Comparison of ENCODE assay signal across 8 mouse cellular contexts in genomic region chr6:52211170-52211935, GRCm38 (mm10). TPM values are rescaled to one million over a fixed set of nuclear protein-coding genes. Genes with fewer than 3 reads are reported as not detected.
DNase-seq lines count a peak whose midpoint lies in the region; ATAC-seq lines count a peak whose summit lies in the region.

No protein-coding gene starts in this region.

- H3K36me3 ChIP-seq in liver, embryonic 13.5 days: no peaks in the 10 kb centered on the region
- no peaks in the 10 kb centered on the region for H3K36me3 ChIP-seq in stomach, embryonic 15.5 days

- no peak overlapping the region for H3K9ac ChIP-seq in liver, embryonic 13.5 days
- H3K9ac ChIP-seq in stomach, embryonic 15.5 days: peak overlapping the region; percentile 20; the same call in 1 of the 2 replicates

- H3K4me3 ChIP-seq in liver, embryonic 13.5 days (replicated peaks): peak overlapping the region; percentile 36; the same call in 1 of the 2 replicates
- peak overlapping the region; percentile 43 for H3K4me3 ChIP-seq in stomach, embryonic 15.5 days (replicated peaks)

- WGBS in liver, embryonic 13.5 days (ENCODE audit: insufficient replicate concordance): 2% methylated on average over 37 of the region's 37 CpGs
- WGBS in stomach, embryonic 15.5 days: 2% methylated on average over 37 of the region's 37 CpGs

- peak; percentile 58 for DNase-seq in right cerebral cortex, adult 18-20 months
- no peak for DNase-seq in right cerebral cortex, postnatal 25 days
- DNase-seq in embryo, embryonic 10.5 days (ENCODE audit: low spot score): peak; percentile 86
- peak; percentile 33 to 58 for DNase-seq in heart, adult 9 months (ENCODE audit: low spot score in 2 of 2)
- peak; percentile 82 to 87 for DNase-seq in kidney, adult 8-10 months
- peak; percentile 28 for DNase-seq in liver, embryonic 13.5 days

- H3K27ac ChIP-seq in liver, embryonic 13.5 days: no peak overlapping the region
- H3K27ac ChIP-seq in stomach, embryonic 15.5 days: 0 out of 2 replicates have a peak overlapping the region, but pooled peaks have one; percentile 70

- ATAC-seq in liver, embryonic 13.5 days (ENCODE audit: low read depth): no peak
- 0 out of 2 replicates have a peak, but pooled peaks have one; percentile 37 for ATAC-seq in monocyte, adult 5-6 weeks (replicated peaks; ENCODE audit: insufficient number of reproducible peaks, low FRiP score, low TSS enrichment, poor library complexity, severe bottlenecking)
- peak; percentile 43; the same call in 1 of the 2 replicates for ATAC-seq in stomach, embryonic 15.5 days (ENCODE audit: insufficient read depth, low FRiP score, low read depth)

- H3K9me3 ChIP-seq in liver, embryonic 13.5 days (replicated peaks): no peaks in the 10 kb centered on the region
- H3K9me3 ChIP-seq in stomach, embryonic 15.5 days: no peaks in the 10 kb centered on the region

- H3K27me3 ChIP-seq in liver, embryonic 13.5 days: peaks cover 100% of the 10 kb centered on the region
- peaks cover 87% of the 10 kb centered on the region for H3K27me3 ChIP-seq in stomach, embryonic 15.5 days (replicated peaks)

- peak overlapping the region; percentile 48 for H3K4me2 ChIP-seq in liver, embryonic 13.5 days
- H3K4me2 ChIP-seq in stomach, embryonic 15.5 days: peak overlapping the region; percentile 50

- peaks cover 5% of the 10 kb centered on the region; the same call in 1 of the 2 replicates for H3K4me1 ChIP-seq in liver, embryonic 13.5 days (replicated peaks)
- H3K4me1 ChIP-seq in stomach, embryonic 15.5 days: peaks cover 20% of the 10 kb centered on the region

RNA-seq across cellular contexts. Expression of gene Hoxa3, which starts 1.8 kb away (rescaled TPM):
- polyA plus RNA-seq in liver, embryonic 13.5 days (2015; fragmentation: Nextera tagmentation; extraction: Ambion mirVana): 0.24 and 0.43 TPM in 2 replicates
- total RNA-seq in monocyte, adult 5-6 weeks (2017): 0.29 TPM in 1 of 3 replicates, not detected in the others
- polyA plus RNA-seq in stomach, embryonic 15.5 days (2015; fragmentation: Nextera tagmentation; extraction: Ambion mirVana): 8.0 and 9.6 TPM in 2 replicates

RNA-seq across cellular contexts. Expression of gene Gm28308, which starts 1.8 kb away (rescaled TPM):
- polyA plus RNA-seq in liver, embryonic 13.5 days (2015; fragmentation: Nextera tagmentation; extraction: Ambion mirVana): not detected in 2 replicates
- total RNA-seq in monocyte, adult 5-6 weeks (2017): 5.6 TPM in 1 of 3 replicates, not detected in the others
- polyA plus RNA-seq in stomach, embryonic 15.5 days (2015; fragmentation: Nextera tagmentation; extraction: Ambion mirVana): not detected in 2 replicates

RNA-seq across cellular contexts. Expression of gene Hoxa6, which starts 2.8 kb away (rescaled TPM):
- not detected in 2 replicates for polyA plus RNA-seq in liver, embryonic 13.5 days (2015; fragmentation: Nextera tagmentation; extraction: Ambion mirVana)
- total RNA-seq in monocyte, adult 5-6 weeks (2017): not detected in 3 replicates
- 1.7 and 1.9 TPM in 2 replicates for polyA plus RNA-seq in stomach, embryonic 15.5 days (2015; fragmentation: Nextera tagmentation; extraction: Ambion mirVana)

RNA-seq across cellular contexts. Expression of gene Hoxa5, which starts 7.0 kb away (rescaled TPM):
- 0.83 and 1.2 TPM in 2 replicates for polyA plus RNA-seq in liver, embryonic 13.5 days (2015; fragmentation: Nextera tagmentation; extraction: Ambion mirVana)
- total RNA-seq in monocyte, adult 5-6 weeks (2017): 0.39 TPM in 1 of 3 replicates, not detected in the others
- polyA plus RNA-seq in stomach, embryonic 15.5 days (2015; fragmentation: Nextera tagmentation; extraction: Ambion mirVana): 19.8 and 20.2 TPM in 2 replicates

RNA-seq across cellular contexts. Expression of gene Hoxa7, which starts 10.3 kb away (rescaled TPM):
- 0.52 and 0.59 TPM in 2 replicates for polyA plus RNA-seq in liver, embryonic 13.5 days (2015; fragmentation: Nextera tagmentation; extraction: Ambion mirVana)
- total RNA-seq in monocyte, adult 5-6 weeks (2017): not detected in 3 replicates
- polyA plus RNA-seq in stomach, embryonic 15.5 days (2015; fragmentation: Nextera tagmentation; extraction: Ambion mirVana): 7.6 and 12.1 TPM in 2 replicates
